Mouse (Mus musculus) left cerebral cortex, postnatal 4 days (tissue): ENCODE data around the gene Tpm4. TPM values are rescaled to one million over a fixed set of nuclear protein-coding genes. Genes with fewer than 3 reads are reported as not detected.
"Not testable (repeated sequence)": the region's sequence is repeated elsewhere in the genome, so short reads cannot be mapped to it uniquely, and the experiment has no call there.

Experiments used
- DNase-seq: peaks from one replicate; pipeline ENCODE4 v3.0.0-alpha.2; 2022
- intact Hi-C: fragments of 180-260 bp; cut with DNase I; formaldehyde crosslinking; loops from one replicate; pipeline ENCODE4 v1.15.1; 2025
- total RNA-seq, 2 experiments: library from RNA; stranded (reverse); gene quantifications; 2 replicates each; pipeline ENCODE4 v1.2.3; 2021

Gene Tpm4
- 10 to 100 TPM; 74.1 to 78.5 TPM for total RNA-seq

DNA sequence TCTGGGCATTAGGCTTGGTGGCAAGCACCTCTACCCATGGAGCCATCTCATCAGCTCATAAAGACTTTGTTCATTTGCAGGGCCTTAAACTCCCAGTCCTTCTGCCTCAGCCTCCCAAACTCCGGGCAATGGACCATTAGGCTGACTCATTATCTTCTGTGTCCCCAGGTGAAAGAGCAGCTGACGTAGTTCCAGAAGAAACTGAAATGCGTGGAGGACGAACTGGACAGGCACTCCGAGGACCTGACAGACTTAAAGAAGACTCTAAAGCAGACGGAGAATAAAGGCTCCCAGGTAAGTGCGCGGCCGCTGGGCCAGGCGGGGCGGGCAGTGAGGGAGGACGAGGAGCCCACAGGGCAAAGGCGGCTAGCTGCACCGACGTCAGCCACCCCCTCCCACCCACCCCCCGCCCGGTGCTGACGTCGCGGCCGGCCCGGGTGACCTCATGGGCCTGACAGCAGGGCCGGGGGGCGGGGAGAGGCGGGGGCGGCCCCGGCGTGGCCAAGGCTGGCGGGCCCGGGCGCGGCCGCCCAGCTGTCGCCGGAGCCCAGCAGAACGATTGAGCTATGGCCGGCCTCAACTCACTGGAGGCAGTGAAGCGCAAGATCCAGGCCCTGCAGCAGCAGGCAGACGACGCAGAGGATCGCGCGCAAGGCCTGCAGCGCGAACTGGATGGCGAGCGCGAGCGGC, at the start of gene Tpm4:
Gene Tpm4, plus strand, starts transcription at position 220 of the 690 bp plus-strand sequence.
- peak; percentile 78 for DNase-seq
- intact Hi-C loops = no loop called here

DNA sequence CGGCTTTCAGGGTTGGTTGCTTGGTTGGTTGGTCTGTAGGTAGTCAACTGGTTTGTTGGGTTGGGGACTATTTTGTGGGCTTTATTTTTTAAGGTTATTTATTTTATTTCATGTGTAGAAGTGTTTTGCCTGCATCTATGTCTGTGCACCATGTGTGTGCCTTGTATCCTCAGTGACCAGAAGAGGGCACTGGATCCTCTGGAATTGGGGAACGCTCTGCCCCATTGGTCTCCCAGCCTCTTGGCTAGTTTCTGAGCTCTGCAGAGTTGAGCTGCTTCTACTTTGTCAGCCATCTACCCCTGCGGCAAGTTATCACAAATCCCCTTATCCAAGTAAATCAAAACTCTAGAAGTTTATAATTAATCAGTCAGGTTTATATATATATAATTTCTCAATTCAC, 47.2 kb upstream of the Tpm4 start:
- intact Hi-C loops, DNase-seq: not testable (repeated sequence)

DNA sequence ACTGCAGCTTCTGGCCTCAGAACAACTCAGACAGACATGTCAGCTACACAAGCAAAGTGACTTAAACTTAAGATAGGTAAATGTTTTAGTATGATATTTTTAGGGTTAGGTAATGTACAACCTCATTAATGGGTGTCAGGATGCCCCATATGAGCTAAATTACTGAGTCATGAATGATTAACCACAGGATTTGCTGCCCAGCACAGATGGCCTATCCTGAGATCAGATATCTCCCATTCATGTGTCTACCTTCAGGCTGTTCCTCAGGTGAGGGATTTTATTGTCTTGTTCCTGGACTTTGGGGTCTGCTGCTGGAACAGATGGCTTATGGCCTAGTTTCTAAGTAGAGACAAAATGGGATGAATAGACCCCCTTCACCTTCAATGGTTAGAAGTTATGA, 38.1 kb upstream of the Tpm4 start:
- DNase-seq, intact Hi-C loops: not testable (repeated sequence)

DNA sequence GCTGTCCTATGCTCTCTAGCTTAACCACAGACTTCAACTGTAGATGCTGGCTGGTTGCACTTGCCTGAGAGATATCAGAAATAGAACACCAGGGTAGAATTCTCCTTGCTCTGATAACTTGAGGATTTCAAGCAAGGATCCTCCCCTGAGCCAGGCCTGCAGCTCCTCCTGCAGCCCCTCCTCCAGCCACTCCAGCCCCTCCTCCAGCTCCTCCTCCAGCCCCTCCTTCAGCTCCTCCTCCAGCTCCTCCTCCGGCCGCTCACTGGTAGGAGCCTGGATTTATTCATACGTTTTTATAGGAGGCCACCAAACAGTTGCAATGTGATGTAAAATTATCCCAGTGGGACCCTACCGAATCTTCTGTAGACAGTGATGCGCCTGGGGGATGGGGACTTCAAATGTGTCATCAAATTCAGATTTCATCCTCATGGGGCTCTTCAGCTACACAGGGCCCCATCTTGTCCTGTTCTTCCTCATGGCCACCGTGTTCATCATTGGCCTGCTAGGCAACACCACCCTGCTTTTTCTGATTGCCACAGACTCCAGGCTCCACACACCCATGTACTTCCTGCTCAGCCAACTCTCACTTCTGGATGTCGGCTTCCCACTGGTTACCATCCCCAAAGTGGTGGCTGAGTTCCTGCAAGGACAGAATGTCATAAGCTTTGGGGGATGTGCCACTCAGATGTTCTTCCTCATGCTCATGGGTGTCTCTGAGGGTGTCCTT, 35.2 kb upstream of the Tpm4 start:
- intact Hi-C loops = loop anchor here (2.0 kb wide), 1 partner anchor 97 kb away; no protein-coding TSS in a partner anchor
- peak; percentile 36 for DNase-seq

DNA sequence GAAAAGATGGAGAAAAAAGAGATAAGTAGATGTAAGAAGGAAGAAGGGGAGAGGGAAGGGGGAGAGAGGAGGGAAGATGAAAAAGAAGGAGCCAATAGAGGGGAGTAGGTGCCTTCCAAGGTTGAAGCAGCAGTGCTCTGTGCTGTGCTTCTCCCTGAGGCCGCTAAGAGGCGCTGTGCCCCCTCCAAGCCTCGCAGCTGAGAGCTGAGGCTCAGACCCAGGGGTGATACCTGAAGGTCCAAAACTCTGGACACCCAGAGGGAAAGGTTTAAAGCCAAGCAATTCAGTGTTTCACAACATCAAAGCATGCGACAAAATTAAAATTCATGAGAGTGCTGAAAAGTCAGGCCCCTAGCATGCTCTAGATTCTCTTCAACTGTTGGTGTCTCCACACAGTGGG, 29.6 kb upstream of the Tpm4 start:
- intact Hi-C loops = no loop called here
- no peak for DNase-seq

DNA sequence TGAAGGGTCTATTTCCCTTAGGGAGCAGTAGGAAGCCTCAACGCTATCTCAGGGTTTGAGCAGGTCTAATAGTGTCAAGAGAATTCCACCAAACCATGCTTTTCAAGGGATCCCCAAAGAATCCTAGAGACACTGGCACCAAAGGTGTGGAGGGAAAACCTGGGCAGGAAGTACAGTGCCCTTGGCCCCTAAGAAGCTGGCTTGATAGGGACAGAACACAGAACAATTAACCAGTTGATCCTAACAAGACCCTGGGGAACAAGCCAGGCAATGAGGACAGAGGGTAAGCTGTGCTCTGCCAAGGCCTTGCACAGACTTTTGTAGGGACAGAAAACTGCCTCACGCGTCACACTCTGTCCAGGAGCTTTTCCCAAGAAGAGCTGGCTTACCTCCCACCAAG, 28.0 kb upstream of the Tpm4 start, which contains the start of gene Olfr374:
Gene Olfr374, plus strand, starts transcription at position 301 of the 400 bp plus-strand sequence.
- intact Hi-C loops = no loop called here

DNA sequence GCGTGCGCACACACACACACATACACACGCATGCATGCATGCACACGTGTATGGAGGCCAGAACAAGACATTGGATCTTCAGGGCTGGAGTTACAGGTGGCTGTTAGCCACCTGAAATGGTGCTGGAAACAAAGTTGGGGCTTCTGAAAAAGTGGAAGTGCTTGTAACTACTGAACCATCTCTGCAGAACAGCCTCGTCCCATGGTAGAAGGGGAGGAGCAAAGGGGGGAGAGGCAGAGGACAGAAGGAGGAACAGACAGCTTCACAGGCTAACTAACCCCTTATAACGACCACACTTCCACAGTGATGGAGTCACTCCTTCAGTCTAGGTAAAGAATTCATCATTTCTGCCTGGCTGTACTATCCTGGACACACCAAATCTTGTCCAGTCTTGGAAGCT, 23.9 kb upstream of the Tpm4 start:
- intact Hi-C loops = no loop called here
- no peak for DNase-seq

More for the DNA sequence above, 28.0 kb upstream of the Tpm4 start, which contains the start of gene Olfr374:
- no peak for DNase-seq

DNA sequence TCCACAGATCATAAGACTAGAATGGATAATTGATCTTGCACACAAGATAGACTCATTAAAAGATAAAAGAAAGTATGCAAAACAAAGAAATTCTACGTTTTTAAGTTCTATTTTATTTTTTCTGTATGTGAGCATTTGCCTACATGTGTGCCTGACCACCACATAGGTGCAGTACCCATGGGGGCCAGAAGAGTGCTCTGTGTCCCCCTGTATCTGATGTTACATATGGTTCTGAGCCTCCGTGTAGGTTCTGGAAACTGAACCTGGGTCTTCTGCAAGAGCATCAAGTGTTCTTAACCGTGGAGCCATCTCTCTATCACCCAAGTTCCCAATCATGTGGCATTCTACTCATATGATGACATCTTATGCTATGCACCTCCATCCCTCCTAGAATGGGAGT, 22.3 kb upstream of the Tpm4 start:
- intact Hi-C loops = no loop called here
- no peak for DNase-seq

DNA sequence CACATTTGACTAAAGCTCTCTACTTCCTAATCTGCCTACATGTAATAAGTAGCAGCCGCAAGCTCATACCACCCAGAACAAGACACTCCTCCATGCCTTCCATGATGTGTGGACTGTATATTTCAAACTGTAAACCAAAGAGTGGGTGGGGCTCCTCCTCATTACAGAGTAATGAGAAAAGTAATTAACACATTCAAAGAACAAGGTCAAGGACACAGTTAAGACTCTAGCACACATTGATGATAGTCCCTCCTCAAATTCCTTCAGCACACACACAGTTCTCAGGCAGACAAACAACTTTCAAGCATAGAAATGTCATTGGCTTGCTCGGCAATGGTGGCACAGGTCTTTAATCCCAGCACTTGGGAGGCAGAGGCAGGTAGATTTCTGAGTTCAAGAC, 19.6 kb upstream of the Tpm4 start:
- DNase-seq = no peak
- intact Hi-C loops = no loop called here

DNA sequence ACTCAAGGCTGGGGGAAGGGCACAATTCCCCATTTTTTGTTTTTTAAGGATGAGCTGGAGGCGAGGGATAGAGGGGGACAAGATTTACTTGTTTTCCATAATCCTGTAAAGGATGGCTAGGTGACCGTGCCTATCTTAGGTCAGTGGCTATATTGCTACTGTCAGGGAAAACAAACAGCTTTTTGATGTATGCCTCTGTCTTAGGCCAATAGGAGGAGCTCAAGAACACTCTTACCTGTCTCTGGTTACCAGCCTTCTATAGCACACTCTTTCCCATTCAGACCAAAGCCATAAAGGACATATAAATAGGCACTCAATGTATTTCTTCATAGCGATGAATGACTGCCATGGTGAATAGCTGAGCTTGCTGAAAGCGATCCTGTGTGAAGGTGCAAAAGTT, 16.2 kb upstream of the Tpm4 start:
- intact Hi-C loops = no loop called here
- no peak for DNase-seq

DNA sequence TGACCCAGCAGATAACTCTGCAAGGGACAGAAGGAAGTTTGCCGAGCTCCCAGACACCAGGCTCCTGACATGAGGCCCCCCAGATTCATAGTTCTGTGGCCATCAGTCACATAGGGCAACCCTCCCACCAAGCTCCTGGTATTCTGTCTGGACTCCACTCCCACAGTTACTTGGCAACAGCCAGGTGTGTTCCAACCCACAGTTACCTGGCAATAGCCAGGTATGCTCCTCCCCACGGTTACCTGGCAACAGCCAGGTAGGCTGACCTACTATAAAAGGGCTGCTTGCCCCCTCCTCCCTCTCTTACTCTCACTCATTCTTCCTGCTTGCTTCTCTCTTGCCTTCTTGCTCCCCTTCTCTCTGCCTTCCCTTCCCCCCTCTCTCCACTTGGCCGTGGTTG, 13.3 kb upstream of the Tpm4 start:
- intact Hi-C loops, DNase-seq: not testable (repeated sequence)

DNA sequence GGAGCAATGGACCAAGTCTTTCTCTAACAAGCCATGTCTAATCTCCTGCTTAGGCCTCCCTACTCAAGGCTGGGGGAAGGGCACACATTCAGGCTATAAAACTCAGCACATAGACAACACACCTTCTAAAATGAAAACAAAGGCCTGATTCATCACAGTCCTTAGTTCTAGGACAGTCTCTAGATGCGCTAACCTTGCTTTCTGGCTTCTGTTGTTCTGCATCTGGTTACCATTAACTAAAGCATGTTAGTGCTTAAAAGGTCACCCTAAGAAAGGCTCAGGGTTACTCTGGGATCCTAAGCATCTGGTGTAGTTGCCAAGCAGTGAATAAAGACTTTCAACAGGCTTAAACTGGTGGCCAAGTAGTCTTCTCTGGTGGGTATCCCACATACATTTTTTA, 12.8 kb upstream of the Tpm4 start:
- no peak for DNase-seq
- intact Hi-C loops = no loop called here

DNA sequence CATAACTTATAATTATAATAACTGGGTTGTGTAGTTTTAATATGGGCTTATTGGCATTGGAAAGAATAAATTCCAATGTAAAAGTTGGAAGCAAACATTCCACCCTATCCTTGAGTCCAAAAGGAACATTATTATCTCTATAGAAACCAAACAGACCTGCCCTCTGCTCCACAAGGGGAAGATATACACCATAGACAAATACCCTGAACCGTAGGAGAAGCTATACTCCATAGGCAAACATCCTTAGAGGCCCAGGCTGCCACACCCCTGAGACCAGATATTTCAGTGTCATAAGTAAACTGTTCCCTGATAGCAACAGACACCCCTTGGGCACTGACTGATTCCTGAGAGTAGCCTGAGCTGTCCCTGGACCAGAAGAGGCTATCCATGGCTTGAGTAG, 6.9 kb upstream of the Tpm4 start:
- intact Hi-C loops = no loop called here
- DNase-seq = no peak

DNA sequence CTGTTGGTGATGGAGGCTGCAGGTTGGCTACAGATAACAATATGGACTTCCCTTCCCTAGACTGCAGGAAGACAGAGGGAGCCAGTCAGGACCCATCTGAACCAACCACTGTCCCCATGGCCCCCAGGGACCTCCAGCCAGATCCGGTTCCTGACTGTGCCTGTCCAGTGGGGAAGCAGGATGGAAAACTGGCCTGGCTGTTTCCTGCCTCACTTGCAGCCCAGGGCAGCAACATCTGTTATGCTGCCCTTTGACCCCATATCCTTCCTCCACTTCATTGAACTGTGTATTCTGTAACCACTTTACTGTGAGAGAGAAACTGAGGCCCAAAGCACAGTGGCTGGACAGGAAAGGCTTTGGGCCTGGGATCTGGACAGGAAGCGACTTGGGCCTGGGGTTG, 3.5 kb upstream of the Tpm4 start:
- DNase-seq = no peak
- intact Hi-C loops = no loop called here

DNA sequence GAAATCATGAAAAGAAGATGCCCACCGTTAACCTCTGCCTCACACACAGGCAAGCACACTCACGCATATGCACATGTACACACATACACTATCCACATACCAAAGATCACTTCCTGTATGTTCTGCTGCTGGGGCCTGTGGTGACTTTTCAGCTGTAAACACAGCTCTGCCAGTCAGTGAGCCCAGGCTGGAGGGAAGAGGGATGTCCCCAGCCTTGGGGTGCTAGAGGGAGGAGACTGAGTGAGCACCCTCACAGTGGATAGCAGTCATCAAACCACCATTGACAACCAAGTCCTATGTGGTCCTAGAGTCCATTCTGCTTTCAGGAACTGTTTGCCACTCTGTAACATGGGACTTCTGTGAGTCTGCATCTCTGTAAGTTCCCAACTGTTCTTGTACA, 2.9 kb upstream of the Tpm4 start:
- intact Hi-C loops = no loop called here
- no peak for DNase-seq

DNA sequence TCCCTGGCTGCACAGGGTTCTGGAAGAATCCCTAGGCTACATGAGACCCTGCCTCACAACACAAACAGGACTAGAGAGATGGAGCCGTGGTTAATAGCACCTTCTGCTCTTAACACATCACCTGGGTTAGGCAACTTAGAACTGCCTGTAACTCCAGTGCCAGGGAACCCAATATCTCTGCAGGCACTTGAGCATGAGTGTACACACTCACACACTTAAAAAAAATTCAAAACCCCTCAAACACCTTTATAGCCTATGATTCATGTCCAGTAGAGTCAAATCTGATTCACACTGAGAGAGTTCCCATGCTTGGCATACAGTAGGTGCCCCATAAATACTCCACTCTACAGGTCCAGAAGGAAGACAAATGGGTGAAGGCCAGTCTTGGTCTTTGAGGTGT, 2.4 kb upstream of the Tpm4 start:
- intact Hi-C loops = no loop called here
- DNase-seq = no peak

DNA sequence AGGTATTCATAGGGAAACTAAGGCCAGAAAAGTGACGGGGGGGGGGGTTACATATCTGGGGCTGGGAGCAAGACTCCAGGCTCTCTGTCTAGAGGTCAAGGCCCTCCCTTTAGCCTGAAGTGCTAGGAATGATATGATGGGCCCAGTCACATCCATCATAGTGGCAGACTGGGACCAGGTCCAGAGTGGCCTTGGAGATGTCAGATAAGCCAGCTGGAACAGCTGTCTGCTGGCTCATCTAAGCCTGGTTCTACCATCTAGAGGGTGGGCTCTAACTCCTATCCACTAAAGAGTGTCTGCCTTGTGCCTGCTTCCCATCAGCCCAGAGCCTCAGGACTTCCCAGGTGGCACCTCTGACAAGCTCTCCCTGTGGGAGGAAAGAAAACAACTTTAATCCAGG, 1.9 kb upstream of the Tpm4 start:
- intact Hi-C loops = no loop called here

DNA sequence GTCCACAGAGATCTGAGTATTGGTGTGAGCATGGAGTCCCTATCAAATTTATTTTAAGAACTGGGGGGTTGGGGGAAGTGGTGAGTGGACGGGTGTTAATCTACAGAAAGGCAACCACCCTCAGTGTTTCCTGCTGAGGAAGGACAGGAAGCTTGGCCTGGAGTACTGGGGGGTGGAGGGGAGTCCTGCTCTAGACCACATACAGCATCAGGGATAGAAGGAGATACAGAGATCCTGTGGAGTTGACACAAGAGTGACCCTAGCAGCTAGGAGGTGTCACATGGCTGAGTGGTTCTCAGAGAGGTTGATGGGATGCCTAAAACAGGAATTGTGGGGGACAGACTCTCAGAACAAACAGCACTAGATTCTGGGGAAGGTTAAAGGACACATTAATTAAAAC, 1.3 kb upstream of the Tpm4 start:
- no peak for DNase-seq
- intact Hi-C loops = no loop called here

More for the DNA sequence above, 1.9 kb upstream of the Tpm4 start:
- no peak for DNase-seq

DNA sequence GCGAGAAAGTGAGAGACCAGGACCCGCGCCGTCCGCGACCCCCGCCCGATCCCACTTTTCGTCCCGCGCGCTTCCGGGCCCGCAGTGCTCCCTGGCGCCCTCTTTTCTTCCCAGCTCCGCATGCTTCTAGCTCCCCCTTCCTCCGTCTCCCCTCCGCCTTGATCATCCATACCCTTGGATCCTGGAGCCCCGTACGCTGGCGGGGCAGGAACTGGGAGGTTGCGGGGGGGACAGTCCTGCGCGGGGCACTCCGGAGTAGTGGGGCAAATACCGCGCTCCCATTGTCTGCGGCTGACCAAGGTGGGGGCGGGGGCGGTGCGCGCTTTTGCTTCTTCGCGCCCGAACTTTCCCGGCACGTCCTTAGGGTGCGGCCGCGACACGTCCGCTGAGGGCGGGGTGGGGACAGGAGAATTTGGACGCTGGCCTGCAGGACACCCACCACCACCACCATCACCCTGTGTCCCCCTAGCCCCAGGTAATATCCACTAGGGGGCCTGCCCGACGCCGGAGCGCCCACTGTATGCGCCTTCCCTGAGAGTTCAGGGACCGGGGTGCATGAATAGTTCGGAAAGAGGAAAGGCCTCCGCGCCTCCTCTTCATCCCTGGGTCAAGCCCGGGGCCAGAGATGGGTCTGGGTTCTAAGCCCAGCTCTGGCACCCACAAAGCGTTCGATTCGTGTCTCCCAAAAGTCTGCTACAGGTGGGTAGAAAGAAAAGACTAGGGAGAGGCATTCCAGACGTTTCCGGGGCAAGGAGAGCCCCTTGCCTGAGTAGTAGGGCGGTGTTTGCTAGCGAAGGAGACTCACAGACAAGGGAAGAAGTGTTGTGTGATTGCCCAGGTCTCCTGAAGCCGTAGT, 899 bp downstream of the Tpm4 start:
- DNase-seq = peak; percentile 61
- intact Hi-C loops = no loop called here

DNA sequence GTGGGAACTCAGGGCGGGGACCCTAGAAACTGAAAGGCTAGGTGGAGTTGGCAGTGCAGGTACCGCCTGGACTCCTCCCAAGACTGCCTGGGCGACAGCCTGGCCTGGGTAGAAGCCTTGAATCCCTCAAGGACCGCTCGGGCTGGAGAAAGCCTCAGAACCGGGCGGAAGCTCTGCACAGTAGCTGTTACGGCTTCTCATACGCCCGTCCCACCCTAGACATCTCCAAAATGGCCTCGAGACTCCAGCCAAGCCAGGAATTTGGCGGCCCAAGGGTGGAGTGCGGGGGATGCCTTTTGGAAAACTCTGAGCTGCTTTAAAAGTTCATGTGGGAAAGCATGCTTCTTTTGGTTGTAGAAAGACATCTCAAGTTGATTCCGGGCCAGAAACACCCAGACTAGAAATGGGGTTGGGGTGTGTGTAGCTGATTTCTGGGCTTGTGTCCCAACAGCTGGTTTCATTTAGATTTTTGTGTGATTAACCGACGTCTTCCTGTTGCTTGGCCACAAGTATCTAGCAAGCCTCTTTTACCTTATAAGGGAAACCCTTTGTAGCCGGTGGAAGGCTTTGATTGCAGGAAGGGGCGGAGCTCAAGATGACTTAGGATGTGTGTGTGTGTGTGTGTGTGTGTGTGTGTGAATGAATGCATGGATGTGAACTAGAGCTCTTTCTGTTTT, 1.7 kb downstream of the Tpm4 start:
- DNase-seq = peak; percentile 37
- intact Hi-C loops = no loop called here

DNA sequence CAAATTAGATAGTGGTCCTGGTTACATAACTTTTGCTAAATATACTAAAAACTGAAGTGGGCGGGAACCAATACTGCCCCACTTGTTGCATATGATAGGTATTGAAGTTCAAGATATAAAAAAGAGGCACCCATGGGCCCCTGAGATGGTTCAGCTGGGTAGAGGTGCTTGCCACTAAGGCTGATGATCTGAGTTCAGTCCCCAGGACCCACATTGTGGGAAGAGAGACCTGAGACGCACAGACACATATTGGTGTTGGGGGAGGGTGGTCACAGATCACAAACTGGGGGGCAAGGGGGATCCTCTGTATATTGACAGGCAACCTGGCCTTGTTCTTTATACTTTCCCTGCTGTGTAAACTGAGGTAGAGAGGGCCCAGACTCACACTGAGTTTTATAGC, 2.7 kb downstream of the Tpm4 start:
- no peak for DNase-seq
- intact Hi-C loops = no loop called here
